Mouse (Mus musculus) intestine, embryonic 16.5 days (tissue): Measurements from ENCODE around the gene Trim2. TPM values are rescaled to one million over a fixed set of nuclear protein-coding genes. Genes with fewer than 3 reads are reported as not detected.

Source experiments
- ATAC-seq: fragments of 200-750 bp; cut with Nextera tagmentation; 2 replicates; pipeline ENCODE4 v1.8.0; 2017; ENCODE audit warnings: moderate TSS enrichment, moderate library complexity
- H3K27ac ChIP-seq: fragments of 300-500 bp; sonication (generic); 2 replicates; pipeline ENCODE4 v1.5.1; 2014; ENCODE audit warnings: mild to moderate bottlenecking, low read length
- H3K27me3 ChIP-seq: fragments of 300-500 bp; sonication (generic); replicated peaks from 2 replicates; pipeline ENCODE4 v1.6.1; 2014; ENCODE audit warnings: low read length, control low read depth, mixed read lengths; ENCODE audit not compliant: control insufficient read depth, insufficient read depth
- H3K36me3 ChIP-seq: fragments of 300-500 bp; sonication (generic); 2 replicates; pipeline ENCODE4 v1.6.1; 2014; ENCODE audit warnings: low read length, control low read depth; ENCODE audit not compliant: control insufficient read depth, insufficient read depth
- H3K4me1 ChIP-seq: fragments of 300-500 bp; sonication (generic); 2 replicates; pipeline ENCODE4 v1.6.1; 2014; ENCODE audit warnings: low read length, control low read depth, mixed read lengths; ENCODE audit not compliant: control insufficient read depth, insufficient read depth
- H3K4me2 ChIP-seq: fragments of 300-500 bp; sonication (generic); 2 replicates; pipeline ENCODE4 v1.6.1; 2014; ENCODE audit warnings: low read depth, low read length, control low read depth
- H3K4me3 ChIP-seq: fragments of 300-500 bp; sonication (generic); 2 replicates; pipeline ENCODE4 v1.5.1; 2014; ENCODE audit warnings: mild to moderate bottlenecking, low read length
- H3K9ac ChIP-seq: fragments of 300-500 bp; sonication (generic); 2 replicates; pipeline ENCODE4 v1.6.1; 2014; ENCODE audit warnings: low read depth, low read length
- H3K9me3 ChIP-seq: fragments of 300-500 bp; sonication (generic); 2 replicates; pipeline ENCODE4 v1.6.1; 2016; ENCODE audit warnings: low read length, control low read depth; ENCODE audit not compliant: control insufficient read depth
- WGBS: fragments of 180-500 bp; shearing (Covaris S2); extraction: QIAGEN DNeasy Blood & Tissue Kit; methylation state at CpG from one replicate; pipeline ENCODE4 v1.1.7; 2014; 5-methylcytosine and 5-hydroxymethylcytosine counted together
- polyA plus RNA-seq: library from polyadenylated mRNA; unstranded; fragments of >200 nt; fragmentation: Nextera tagmentation; extraction: Ambion mirVana; gene quantifications from 2 replicates; pipeline ENCODE4 v1.2.1, GENCODE M21; 2015

The Trim2 gene
- polyA plus RNA-seq, 1 experiment from 2014 or later = 57.0 TPM

GRCm38 (mm10) chr3:84140947-84141346 is 165.7 kb downstream of the Trim2 start:
- no peaks in the 10 kb centered on the region for H3K27me3 ChIP-seq
- no peak overlapping the region for H3K9ac ChIP-seq
- no peaks in the 10 kb centered on the region for H3K36me3 ChIP-seq
- H3K4me1 ChIP-seq = no peaks in the 10 kb centered on the region
- no peak overlapping the region for H3K4me3 ChIP-seq
- WGBS = 58% methylated on average over 7 of the region's 7 CpGs
- no peak overlapping the region for H3K4me2 ChIP-seq
- H3K27ac ChIP-seq = no peak overlapping the region
- H3K9me3 ChIP-seq = no peaks in the 10 kb centered on the region
- ATAC-seq = no peak

- Histone ChIP-seq H3K27me3 (no peaks in the 10 kb centered on the region), H3K4me2 (no peak overlapping the region), H3K9ac (no peak overlapping the region), H3K27ac (no peak overlapping the region), H3K9me3 (no peaks in the 10 kb centered on the region), H3K36me3 (no peaks in the 10 kb centered on the region), H3K4me1 (no peaks in the 10 kb centered on the region), H3K4me3 (no peak overlapping the region)
- WGBS = 75% methylated on average over 7 of the region's 7 CpGs
- ATAC-seq = no peak
Measured at GRCm38 (mm10) chr3:84136509-84136908, 170.2 kb downstream of the Trim2 start.

GRCm38 (mm10) chr3:84135933-84136332 is 170.7 kb downstream of the Trim2 start:
- WGBS = 53% methylated on average over 6 of the region's 6 CpGs
- H3K4me1 ChIP-seq = no peaks in the 10 kb centered on the region
- H3K4me3 ChIP-seq = no peak overlapping the region
- H3K9me3 ChIP-seq = no peaks in the 10 kb centered on the region
- H3K27ac ChIP-seq = no peak overlapping the region
- no peak for ATAC-seq
- H3K4me2 ChIP-seq = no peak overlapping the region
- H3K36me3 ChIP-seq = no peaks in the 10 kb centered on the region
- no peak overlapping the region for H3K9ac ChIP-seq
- H3K27me3 ChIP-seq = no peaks in the 10 kb centered on the region

GRCm38 (mm10) chr3:84135387-84135786 is 171.3 kb downstream of the Trim2 start:
- 35% methylated on average over 9 of the region's 9 CpGs for WGBS

GRCm38 (mm10) chr3:84131369-84131768 is 175.3 kb downstream of the Trim2 start:
- Histone ChIP-seq H3K9me3 (no peaks in the 10 kb centered on the region), H3K4me2 (no peak overlapping the region), H3K9ac (no peak overlapping the region), H3K27ac (no peak overlapping the region), H3K4me3 (no peak overlapping the region), H3K36me3 (no peaks in the 10 kb centered on the region), H3K27me3 (no peaks in the 10 kb centered on the region), H3K4me1 (peaks cover 9% of the 10 kb centered on the region)
- WGBS = 74% methylated on average over 3 of the region's 3 CpGs
- no peak for ATAC-seq

More at GRCm38 (mm10) chr3:84135387-84135786, 171.3 kb downstream of the Trim2 start:
- Histone ChIP-seq H3K9ac (no peak overlapping the region), H3K4me1 (no peaks in the 10 kb centered on the region), H3K36me3 (no peaks in the 10 kb centered on the region), H3K4me3 (no peak overlapping the region), H3K27ac (no peak overlapping the region), H3K9me3 (no peaks in the 10 kb centered on the region), H3K4me2 (no peak overlapping the region), H3K27me3 (no peaks in the 10 kb centered on the region)
- ATAC-seq = peak; percentile 97

GRCm38 (mm10) chr3:84130776-84131175 is 175.9 kb downstream of the Trim2 start:
- H3K27ac ChIP-seq = no peak overlapping the region
- no peaks in the 10 kb centered on the region for H3K36me3 ChIP-seq
- H3K9me3 ChIP-seq = no peaks in the 10 kb centered on the region
- H3K4me2 ChIP-seq = no peak overlapping the region
- no peak for ATAC-seq
- H3K27me3 ChIP-seq = no peaks in the 10 kb centered on the region
- no peak overlapping the region for H3K4me3 ChIP-seq
- no peak overlapping the region for H3K9ac ChIP-seq
- WGBS = 55% methylated on average over 5 of the region's 5 CpGs
- H3K4me1 ChIP-seq = peaks cover 9% of the 10 kb centered on the region

- H3K27ac ChIP-seq = peak overlapping the region; percentile 51
Measured at GRCm38 (mm10) chr3:84128871-84129870, 177.5 kb downstream of the Trim2 start.

GRCm38 (mm10) chr3:84127431-84127830 is 179.2 kb downstream of the Trim2 start:
- H3K9ac ChIP-seq = no peak overlapping the region
- H3K4me2 ChIP-seq = no peak overlapping the region
- ATAC-seq = no peak
- no peaks in the 10 kb centered on the region for H3K9me3 ChIP-seq
- H3K36me3 ChIP-seq = no peaks in the 10 kb centered on the region
- 59% methylated on average over 2 of the region's 2 CpGs for WGBS
- H3K27me3 ChIP-seq = no peaks in the 10 kb centered on the region
- H3K4me1 ChIP-seq = peaks cover 9% of the 10 kb centered on the region
- H3K27ac ChIP-seq = no peak overlapping the region
- no peak overlapping the region for H3K4me3 ChIP-seq

More at GRCm38 (mm10) chr3:84128871-84129870, 177.5 kb downstream of the Trim2 start:
- ATAC-seq = peak; percentile 80
- peaks cover 9% of the 10 kb centered on the region for H3K4me1 ChIP-seq
- no peak overlapping the region for H3K9ac ChIP-seq
- no peaks in the 10 kb centered on the region for H3K9me3 ChIP-seq
- no peaks in the 10 kb centered on the region for H3K36me3 ChIP-seq
- WGBS = 48% methylated on average over 11 of the region's 11 CpGs
- H3K4me2 ChIP-seq = no peak overlapping the region
- no peak overlapping the region for H3K4me3 ChIP-seq
- no peaks in the 10 kb centered on the region for H3K27me3 ChIP-seq

GRCm38 (mm10) chr3:84126721-84127120 is 180.0 kb downstream of the Trim2 start:
- no peaks in the 10 kb centered on the region for H3K27me3 ChIP-seq
- H3K36me3 ChIP-seq = no peaks in the 10 kb centered on the region
- H3K9ac ChIP-seq = no peak overlapping the region
- peaks cover 9% of the 10 kb centered on the region for H3K4me1 ChIP-seq
- H3K4me2 ChIP-seq = no peak overlapping the region
- ATAC-seq = no peak
- H3K4me3 ChIP-seq = no peak overlapping the region
- H3K27ac ChIP-seq = no peak overlapping the region
- 80% methylated on average over 3 of the region's 3 CpGs for WGBS
- H3K9me3 ChIP-seq = no peaks in the 10 kb centered on the region
